Mouse (Mus musculus) cerebellum, adult (tissue): ENCODE data around the gene H2-Aa.

Experiments used
- ATAC-seq: cut with Nextera tagmentation; 2 replicates; pipeline ENCODE4 v1.9.2; 2017; ENCODE audit warnings: mild to moderate bottlenecking, moderate library complexity, mixed read lengths; ENCODE audit not compliant: insufficient number of reproducible peaks, low FRiP score, low TSS enrichment

Gene H2-Aa

DNA sequence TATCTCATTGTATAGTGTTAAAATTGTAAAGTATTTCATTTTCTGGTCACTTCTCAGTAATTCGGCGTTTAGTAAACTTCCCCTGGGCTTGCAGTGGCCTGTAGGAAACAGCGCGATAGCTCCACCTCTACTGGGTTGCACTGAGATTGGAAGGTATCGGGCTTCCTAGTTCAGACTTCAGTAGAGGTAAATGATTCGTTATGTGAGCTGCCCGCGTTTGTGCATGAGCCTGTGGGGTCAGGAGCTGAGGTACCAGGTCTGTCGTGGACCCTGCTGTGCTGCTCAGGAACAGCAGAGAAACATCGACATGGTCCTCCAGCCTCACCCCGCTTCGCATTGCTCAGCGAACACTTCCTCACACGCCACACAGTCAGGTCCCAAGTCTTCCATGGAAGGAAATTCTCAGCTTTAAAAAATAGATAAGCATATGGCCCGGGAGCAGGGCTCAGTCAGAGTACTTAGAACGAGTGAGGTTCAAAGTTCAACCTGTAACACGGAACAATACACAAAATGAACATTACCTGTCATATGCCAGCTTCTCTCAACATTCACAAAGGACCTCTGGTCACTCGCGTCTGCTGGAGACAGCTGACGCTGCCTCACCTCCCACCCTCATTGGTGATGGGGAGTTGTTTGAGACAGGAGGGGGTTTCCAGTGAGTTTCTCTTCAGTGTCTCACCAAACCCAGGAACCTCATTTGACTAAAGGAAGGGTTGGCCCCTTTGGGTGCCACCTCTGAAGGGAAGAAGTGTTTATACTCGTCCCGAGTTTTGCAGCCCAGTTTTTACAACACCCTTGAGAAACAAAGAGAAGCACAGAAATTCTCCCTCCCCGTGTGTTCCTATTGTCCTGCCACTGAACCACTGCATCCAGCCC, 13.3 kb upstream of the H2-Aa start:
- ATAC-seq = no peak

DNA sequence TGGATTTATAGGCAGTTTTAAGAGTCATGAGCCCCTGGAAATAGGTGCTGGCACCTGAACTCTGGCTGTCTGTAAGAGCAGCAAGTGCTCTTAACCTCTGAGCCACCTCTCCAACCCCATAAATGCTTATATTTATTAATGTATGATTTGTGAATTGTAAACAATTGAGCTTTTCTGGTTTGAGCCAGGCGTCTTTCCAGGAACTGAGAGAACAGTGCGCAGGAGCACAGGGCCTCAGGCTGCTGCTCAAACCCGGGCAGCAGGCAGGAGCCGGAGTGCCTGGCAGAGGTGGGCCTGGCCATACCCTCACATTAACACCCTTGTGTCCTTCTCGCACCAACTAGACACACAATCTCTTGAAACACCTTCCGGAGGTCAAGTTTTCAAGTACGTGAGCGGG, 12.4 kb upstream of the H2-Aa start:
- ATAC-seq = no peak

DNA sequence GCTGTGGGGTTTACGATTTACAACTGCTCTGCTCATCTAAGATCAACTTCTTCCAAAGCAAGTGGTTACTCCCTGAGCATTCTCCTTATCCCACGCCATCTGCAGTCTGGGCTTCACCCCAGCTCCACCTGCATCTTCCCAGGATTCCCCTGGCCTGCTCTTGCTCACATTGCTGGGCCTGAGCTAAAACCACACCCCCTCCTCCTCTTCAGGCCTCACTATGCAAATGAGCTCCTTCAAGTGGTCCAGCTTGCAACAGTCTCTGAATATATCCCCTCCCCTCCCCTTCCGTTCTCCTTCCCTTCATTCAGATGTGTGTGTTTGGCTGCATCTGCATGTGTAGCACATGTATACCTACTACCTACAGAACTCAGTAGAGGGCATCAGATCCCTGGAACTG, 11.7 kb upstream of the H2-Aa start:
- no peak for ATAC-seq

DNA sequence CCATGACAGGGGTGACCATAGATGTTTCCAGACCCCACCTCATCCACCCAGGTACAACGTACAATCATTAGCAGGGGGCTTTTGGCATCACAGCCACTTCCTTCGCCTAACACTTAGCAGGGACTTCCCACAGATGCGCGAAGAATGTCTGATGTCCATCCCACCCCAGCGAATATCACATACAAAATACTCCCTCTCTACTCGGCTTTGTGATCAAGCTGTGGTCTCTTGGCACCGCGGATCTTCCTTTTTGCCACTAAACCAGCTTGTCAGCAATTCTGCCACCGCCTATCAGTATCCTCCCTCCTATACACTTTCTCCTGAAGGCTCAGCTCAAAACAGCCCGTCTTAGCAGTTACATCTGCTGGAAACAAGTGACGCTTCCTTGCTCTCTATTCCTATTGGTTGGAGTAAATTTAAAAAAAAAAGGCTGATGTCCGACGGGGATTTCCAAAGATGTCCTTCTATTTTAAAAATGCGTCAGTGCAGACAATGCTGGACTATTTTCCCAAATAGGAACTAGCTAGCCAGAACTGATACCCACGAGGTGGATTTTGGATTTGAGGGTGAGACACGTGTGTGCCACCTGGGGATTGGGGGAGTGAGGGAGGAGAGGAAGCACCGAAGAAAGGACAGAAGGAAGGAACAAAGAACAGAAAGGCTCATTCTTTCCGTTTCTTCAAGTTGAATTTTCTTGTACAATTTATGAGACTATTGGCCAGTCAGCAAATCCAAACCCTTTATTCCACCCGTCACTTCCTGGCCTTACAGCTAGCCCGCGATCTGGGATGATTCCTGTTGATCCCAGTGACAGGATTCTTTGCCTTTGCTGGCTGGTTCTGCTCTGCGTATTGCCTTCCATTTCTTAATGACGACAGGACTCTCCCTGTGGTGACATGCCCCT, 8.5 kb upstream of the H2-Aa start:
- no peak for ATAC-seq

DNA sequence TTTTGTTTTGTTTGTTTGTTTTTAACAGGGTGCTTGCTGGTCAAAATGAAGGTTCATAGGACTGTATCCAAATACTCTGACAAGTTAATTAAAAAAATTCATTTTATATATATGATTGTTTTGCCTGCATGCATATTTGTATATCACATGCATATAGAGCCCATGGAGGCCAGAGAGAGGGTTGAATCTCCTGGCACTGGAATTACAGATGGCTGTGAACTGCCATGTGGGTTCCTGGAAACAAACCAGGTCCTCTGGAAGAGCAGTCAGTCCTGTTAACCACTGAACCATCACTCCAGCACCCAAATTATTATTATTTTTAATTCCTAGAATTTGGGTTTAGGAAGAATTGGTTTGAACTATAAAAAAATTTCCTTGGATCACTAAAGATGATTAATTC, 7.7 kb upstream of the H2-Aa start:
- no peak for ATAC-seq

DNA sequence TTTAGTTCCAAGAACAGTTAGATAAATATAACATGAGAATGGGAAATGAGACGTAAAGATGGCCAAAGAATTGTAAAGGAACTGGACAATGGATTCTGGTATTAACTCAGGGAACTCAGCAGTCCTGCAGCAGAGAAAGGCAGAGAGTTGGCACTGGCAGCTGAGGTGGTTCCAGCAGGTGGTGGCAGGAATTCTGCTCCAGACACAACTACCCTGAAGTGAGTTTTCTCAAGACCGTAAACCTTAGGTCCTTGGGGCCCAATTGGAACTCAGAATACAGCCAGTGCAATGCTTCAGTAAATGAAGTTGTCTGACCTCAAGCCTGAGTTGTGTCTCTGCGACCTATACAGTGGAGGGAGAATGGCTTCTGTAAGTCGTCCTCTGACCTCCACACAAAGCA, 6.6 kb upstream of the H2-Aa start:
- ATAC-seq = no peak

DNA sequence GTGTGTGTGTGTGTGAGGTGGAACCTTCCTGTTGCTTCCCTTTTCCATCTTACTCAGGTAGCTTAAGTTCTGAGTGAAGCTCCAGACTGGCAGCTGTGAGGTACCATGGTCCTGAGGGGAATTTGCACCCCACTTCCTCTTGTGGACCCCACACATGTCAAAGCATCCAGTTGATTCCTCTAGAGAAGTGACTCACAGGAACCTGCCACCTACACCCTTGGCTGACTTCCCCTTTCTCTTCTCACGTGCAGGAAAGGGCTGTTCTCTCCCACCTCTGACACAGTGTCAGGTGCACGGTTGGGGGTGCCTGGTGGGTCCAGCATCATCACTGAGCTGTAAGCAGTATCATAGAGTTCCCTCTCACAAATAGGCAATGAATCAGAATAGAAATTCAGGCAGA, 5.9 kb upstream of the H2-Aa start:
- no peak for ATAC-seq

DNA sequence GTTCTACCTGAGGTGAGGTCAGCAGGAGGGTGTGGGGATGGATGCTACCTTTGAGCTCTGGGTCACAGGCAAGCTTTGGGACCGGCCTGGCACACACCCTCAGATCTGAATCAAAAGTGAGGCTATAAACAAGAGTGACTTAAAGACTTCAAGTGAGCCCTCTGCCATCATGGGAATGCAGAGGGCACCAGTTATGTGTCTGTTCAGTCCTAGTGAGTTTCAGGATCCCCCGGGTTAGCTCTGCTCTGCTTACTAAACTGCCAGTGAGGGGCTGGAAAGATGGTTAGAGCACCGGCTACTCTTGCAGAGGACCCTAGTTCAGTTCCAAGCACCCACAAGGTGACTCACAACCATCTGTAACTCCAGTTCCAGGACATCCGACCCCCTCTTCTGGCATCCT, 4.9 kb upstream of the H2-Aa start:
- no peak for ATAC-seq

DNA sequence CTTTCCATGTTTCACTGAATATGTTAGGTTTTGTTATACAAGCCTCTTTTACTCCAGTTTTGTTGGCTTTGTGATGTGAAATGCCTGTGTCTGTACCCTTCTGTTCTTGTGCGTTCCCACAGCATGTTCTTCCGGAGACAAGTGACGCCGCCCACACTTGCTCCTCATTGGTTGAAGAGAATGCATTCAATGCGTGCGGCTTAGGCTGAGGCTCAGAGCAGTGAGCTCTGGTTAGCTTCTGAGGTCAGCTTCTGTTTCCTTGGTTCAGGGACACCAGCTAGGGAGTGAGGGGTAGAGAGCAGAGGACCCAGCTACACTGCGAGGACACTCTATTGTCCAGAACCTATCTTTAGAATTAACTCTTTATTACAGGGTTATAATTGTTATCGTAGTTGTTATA, 4.0 kb upstream of the H2-Aa start:
- no peak for ATAC-seq

DNA sequence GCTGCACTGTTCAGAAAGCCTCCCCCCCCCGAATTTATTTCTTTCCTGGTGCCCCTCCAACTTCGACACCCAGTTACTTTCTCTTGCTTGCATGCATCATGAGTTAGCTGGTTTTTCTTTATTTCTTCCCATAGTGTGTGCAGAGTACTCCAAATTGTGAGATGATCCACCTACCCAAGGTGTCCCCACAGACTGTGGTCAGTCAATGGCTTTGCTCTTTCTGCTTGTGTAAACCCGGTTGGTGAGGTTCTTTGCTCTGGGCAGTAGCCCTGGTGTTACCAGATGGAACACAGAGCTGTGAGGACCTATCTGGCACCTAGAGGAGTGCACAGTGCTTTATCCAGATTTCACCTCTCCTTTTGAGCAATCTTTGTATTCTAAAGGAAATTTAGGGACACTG, 508 bp upstream of the H2-Aa start:
- no peak for ATAC-seq

DNA sequence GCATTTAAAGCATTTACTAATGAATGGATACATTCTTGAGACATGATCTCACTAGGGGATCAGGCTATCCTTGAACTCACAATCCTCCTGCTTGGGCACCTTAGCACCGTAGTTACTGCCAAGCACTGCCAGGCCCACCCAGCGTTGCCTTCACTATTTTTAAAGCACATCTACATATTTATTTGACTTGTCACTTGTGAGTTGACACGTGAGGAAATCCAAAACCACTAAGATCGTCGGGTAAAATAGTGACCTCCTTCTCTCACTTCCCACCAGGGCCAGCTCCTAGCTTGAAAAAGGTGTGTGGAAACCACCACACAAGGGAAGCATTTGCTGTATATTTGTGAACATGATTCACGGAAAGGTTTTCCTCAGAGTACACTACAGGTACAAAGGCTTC, 624 bp downstream of the H2-Aa start:
- no peak for ATAC-seq

DNA sequence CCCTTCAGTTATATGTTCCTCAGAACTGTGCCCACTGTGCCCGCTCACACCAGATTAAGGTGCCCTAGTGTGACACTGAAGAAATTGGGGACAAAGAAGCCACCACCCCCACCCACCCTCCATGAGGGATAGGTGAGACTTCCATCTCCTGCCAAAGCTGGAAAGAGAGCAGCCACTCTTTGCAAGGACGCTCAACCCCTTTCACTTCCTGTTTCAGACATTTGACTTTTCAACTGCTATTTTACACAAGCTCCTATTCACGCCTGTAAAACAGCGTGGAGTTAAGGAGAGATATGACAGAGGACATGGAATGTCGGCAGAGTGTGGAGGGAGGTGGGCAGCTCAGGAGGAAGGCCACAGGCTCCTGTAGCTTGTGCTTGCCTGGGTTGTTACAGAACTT, 1.1 kb downstream of the H2-Aa start:
- no peak for ATAC-seq

DNA sequence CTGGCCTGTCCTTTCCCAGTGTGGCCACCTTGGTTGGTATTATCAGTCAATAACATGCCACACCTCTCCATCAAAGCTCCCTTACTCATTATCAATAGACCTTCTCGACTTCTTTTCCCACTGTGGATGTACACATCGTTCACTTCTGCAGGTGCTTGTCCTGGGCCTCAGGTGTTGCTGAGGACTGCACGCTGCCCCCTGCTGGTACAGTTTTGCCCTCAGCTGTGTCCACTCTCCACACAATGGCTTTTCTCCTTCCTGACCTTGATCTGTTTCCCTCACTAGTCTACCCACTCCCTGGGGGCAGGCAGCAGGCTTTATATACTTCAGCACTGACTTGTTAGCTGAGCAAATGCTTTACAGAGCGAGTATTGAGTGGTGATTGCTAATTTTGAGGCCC, 1.8 kb downstream of the H2-Aa start:
- no peak for ATAC-seq

DNA sequence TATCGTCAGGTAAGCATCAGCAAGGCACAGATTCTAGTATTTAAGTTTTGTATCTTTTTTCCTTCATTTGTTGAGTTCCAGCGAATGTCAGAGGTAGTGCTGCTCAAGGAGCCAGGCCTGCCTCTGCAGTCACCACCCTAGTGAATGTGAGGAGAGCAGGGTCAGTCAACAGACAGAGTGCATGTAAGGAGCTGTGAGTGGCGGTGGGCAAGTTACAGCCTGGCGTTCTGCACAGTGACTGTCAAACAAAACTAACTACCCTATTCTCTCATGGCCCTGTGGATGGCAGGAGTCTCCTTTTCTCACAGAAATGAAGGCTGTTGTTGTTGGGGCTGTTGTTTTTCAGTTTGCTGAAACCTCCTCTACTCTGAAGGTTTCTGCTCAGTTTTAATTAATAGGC, 2.3 kb downstream of the H2-Aa start:
- no peak for ATAC-seq

DNA sequence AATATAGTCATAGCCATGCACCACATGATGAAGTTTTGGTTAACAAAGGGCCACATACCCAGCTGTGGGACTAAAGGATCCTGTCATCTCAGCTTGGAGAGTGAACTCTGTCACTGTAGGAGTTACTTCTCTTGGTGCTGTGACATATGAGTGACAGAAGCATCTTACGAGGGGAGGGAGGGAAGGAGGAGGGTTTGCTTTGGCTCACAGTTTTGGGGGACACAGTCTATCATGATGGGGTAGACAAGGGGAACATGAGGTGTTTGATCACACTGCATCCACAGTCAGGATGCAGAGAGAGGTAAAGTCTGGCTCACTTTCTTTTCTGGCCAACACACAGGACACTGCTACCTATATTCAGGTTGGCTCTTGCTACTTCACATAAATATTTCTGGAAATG, 5.8 kb downstream of the H2-Aa start:
- no peak for ATAC-seq

DNA sequence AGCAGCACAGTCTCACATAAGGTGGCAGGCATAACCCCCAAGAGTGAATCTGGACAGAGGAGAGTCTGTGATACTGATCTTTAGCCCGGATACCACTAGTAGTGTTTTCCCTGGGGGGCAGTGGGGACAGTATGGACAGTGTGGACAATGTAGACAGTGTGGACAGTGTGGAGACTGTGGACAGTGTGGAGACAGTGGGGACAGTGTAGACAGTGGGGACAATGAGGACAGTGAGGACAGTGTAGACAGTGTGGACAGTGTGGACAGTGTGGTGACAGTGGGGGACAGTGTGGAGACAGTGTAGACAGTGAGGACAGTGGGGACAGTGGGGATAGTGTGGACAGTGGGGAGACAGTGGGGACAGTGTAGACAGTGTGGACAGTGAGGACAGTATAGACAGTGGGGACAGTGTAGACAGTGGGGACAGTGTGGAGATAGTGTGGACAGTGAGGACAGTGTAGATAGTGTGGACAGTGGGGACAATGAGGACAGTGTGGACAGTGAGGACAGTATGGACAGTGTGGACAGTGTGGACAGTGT, 7.1 kb downstream of the H2-Aa start:
- ATAC-seq = no peak

DNA sequence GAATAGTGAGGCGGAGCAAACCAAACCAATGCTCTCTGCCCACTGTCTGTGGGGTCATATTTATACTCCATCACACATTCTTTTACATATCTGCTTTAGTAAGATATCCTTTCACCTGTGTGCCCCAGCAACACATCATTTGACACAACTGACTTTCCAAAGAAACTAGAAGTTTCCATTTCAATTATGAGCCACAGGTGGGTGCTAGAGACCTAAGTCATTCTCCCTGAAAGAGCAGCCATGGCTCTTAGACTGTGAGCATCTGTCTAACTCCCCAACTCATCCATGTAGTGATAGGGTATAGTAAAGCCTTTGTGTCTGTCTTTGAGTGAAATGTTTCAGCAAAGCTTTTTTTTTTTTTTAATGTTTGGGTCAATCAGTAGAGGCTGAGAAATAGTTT, 15.5 kb downstream of the H2-Aa start:
- ATAC-seq = no peak

DNA sequence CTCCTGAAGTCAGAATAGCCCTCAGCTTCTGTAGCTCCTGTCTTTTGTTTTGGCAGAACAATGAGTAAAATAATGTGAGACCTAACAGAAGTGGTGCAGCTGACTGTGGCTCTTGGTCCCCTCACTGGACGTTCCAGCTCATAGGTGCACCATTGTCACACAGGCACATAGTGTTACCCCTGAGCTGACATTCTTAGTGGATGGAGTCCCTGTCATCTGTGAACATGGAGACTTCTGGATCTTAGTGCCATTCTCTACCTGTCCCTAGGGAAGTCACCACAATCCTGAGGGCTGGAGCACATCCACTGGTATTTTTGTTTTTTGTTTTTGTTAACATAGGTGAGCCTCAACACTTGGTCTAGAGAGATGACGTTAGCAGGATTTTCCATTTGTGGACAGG, 16.7 kb downstream of the H2-Aa start:
- no peak for ATAC-seq

DNA sequence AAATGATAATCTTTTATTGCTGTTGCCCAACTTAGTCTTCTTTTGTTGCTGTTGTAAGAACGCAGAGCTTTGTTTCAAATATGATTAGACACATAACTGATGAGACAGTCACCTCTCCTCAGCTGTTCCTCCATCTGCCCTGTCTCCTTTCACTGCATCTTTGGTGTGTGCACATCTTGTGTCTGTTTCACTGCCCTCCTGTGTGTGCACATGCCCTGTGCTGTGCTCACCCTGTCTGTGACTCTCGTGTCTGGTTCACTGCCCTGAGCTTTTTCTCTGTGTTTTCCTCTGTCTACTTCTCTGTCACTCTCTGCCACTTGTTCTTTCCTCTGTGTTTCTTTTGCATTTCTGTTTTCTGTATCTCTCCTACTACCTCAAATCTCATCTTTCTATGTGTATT, 17.4 kb downstream of the H2-Aa start:
- no peak for ATAC-seq

DNA sequence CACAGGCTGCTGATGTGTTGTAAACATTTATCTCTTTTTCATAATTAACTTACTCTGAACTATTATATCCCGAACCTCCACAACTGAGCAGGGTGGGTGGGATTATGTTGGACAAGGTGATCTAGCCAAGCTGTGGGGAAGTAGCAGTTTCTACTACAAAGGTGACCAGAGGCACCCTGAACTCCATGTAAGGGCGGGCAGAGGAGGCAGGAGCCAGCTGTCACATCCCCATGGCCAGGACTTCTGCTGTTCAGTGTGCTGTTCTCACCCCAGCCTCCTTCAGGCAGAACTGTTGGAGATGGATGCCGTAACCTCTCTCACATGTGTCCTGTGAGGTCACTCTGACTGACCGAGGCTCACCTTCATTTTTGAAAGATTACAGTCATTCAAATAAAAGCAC, 17.8 kb downstream of the H2-Aa start:
- no peak for ATAC-seq

DNA sequence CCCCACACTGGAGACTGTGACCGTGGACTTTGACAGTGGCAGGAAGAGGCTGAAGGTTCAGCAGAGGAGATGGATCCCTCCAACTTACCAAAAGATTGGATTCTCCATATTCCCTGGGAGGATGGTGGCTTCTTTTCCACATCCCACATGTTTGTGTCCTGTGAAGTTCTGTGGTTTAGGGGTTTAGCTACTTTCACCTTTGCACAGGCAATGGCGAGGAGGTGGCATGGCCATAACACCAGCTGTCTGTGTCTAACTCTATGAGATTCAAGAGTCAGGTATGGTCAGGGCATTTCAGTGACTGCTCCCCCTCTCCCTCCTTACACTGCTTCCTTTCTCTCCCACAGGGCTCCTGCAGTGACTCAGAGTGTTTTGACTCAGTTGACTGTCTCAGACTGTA, 18.9 kb downstream of the H2-Aa start:
- ATAC-seq = no peak
